Mouse (Mus musculus) ovary, postnatal 36 days (tissue): ENCODE measurements around the gene Hydin.
"Not testable (repeated sequence)": the region's sequence is repeated elsewhere in the genome, so short reads cannot be mapped to it uniquely, and the experiment has no call there.

Experiments
- DNase-seq: peaks from one replicate; pipeline ENCODE4 v3.0.0; 2022; ENCODE audit warnings: low spot score, mixed read lengths

The Hydin gene

GRCm38 (mm10) chr8:110266741-110267140 is at the start of gene Hydin:
Hydin (plus strand) TSS chr8:110266977.
- peak; percentile 73 for DNase-seq

GRCm38 (mm10) chr8:110217198-110217597 is 49.6 kb upstream of the Hydin start:
- DNase-seq: no peak

GRCm38 (mm10) chr8:110217681-110218131 is 49.1 kb upstream of the Hydin start:
- peak; percentile 100 for DNase-seq

- no peak for DNase-seq
Observed at GRCm38 (mm10) chr8:110218511-110218910, 48.3 kb upstream of the Hydin start.

- no peak for DNase-seq
Observed at GRCm38 (mm10) chr8:110220936-110221335, 45.8 kb upstream of the Hydin start.

- DNase-seq: no peak
Observed at GRCm38 (mm10) chr8:110230803-110231202, 36.0 kb upstream of the Hydin start.

- no peak for DNase-seq
Observed at GRCm38 (mm10) chr8:110242278-110243177, 24.2 kb upstream of the Hydin start.

GRCm38 (mm10) chr8:110244566-110244965 is 22.2 kb upstream of the Hydin start:
- DNase-seq: no peak

GRCm38 (mm10) chr8:110247238-110247637 is 19.5 kb upstream of the Hydin start:
- DNase-seq: no peak

GRCm38 (mm10) chr8:110253986-110254385 is 12.8 kb upstream of the Hydin start:
- DNase-seq: no peak

GRCm38 (mm10) chr8:110265796-110266305 is 926 bp upstream of the Hydin start:
- no peak for DNase-seq

- DNase-seq: no peak
Observed at GRCm38 (mm10) chr8:110267268-110267667, 491 bp downstream of the Hydin start.

GRCm38 (mm10) chr8:110270659-110271058 is 3.9 kb downstream of the Hydin start:
- DNase-seq: no peak

- DNase-seq: no peak
Observed at GRCm38 (mm10) chr8:110273394-110273793, 6.6 kb downstream of the Hydin start.

GRCm38 (mm10) chr8:110275465-110276258 is 8.9 kb downstream of the Hydin start:
- DNase-seq: no peak

- DNase-seq: no peak
Observed at GRCm38 (mm10) chr8:110276259-110276560, 9.4 kb downstream of the Hydin start.

GRCm38 (mm10) chr8:110312715-110313114 is 45.9 kb downstream of the Hydin start:
- DNase-seq: no peak

- no peak for DNase-seq
Observed at GRCm38 (mm10) chr8:110315826-110316225, 49.0 kb downstream of the Hydin start.

- DNase-seq: no peak
Observed at GRCm38 (mm10) chr8:110319586-110319985, 52.8 kb downstream of the Hydin start.

- DNase-seq: no peak
Observed at GRCm38 (mm10) chr8:110321446-110321845, 54.7 kb downstream of the Hydin start.

- no peak for DNase-seq
Observed at GRCm38 (mm10) chr8:110323981-110324574, 57.3 kb downstream of the Hydin start.

- DNase-seq: not testable (repeated sequence)
Observed at GRCm38 (mm10) chr8:110327120-110327519, 60.3 kb downstream of the Hydin start.
